Mouse (Mus musculus): ENCODE measurements at regions not wholly inside any gene's neighbourhood (a gene's known extent, or its start where the extent isn't known, plus 50 kb on each side); places are given as distances from the start of the nearest gene placed in this dataset.
A peak's percentile ranks its signal among the peaks of the same experiment; 100 is the strongest.

DNA sequence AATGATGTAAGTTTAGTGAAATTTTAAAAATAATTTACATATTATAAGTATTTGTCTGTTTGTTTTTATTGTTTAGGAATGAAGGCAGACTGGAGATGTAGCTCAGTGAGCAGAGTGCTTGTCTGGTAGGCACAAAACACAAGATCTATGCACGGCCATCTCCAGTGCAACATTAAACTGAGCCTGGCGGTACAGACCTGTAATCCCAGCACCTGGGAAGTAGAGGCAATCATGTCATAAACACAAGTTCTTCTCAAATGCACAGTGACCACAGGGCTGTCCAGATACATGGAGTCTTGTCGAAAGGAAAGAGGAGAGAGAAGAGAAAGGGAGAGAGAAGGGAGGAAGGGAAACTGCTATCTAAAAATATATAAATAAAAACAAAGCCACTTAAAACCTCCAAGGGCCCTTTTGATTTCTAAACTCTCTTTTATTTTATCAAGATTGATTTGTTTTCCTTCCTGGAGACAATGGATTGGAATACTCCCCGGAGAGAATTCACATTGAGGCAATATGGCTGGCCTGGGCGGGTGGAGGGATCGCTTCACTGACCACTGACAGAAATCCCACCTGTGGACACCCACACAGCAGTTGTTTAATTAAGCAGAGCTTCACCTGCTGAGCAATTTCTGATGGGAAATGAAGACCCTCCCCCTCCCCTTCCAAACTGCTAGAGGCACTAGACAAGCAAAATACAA lies 215.6 kb upstream of the Tll1 start:
- no peak for DNase-seq (ENCODE audit: low read depth, low spot score)

DNA sequence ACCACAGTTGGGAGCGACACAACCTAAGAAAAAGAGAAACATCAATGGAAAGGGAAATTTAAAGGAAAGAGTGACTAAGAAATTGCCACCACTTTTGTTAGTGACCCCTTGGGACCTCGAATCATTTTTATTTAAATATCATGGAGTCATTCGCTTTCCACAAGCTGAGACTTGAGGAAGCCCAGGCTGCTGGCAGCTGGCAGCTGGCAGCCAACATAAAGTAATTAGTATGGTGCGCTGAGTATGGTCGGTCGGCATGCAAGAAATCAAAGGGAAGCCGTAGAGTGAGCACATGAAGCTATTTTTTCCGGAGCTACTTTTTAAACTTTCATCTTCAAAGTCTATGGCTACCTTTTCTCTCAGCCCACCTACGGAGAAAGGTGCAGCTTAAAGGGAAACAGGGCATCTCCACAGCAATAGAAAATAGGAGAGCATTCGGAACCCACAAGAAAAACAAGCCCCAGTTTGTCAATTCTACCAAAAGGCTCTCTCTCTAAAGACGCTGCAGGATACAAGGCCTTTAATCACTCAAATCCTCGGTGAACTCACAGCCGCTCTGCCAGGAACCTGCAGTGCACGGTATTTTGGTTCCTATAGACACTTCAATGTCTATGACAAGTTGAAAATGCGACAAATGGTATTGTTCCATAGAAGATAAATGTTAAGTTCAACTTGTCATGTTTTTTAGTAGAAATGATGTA lies 206.6 kb upstream of the Tll1 start:
- DNase-seq (ENCODE audit: low read depth, low spot score) = no peak

- DNase-seq (ENCODE audit: low read depth, low spot score) = no peak
These were observed 200.9 kb upstream of the Tll1 start for GRCm38 (mm10) chr8:64406775-64407490.

- DNase-seq (ENCODE audit: low read depth, low spot score) = peak; percentile 86
These were observed 193.5 kb upstream of the Tll1 start for GRCm38 (mm10) chr8:64399554-64399953.

- DNase-seq (ENCODE audit: low read depth, low spot score) = no peak
These were observed 191.8 kb upstream of the Tll1 start for GRCm38 (mm10) chr8:64397876-64398275.

GRCm38 (mm10) chr8:64395816-64396215 lies 189.7 kb upstream of the Tll1 start:
- no peak for DNase-seq (ENCODE audit: low read depth, low spot score)

DNA sequence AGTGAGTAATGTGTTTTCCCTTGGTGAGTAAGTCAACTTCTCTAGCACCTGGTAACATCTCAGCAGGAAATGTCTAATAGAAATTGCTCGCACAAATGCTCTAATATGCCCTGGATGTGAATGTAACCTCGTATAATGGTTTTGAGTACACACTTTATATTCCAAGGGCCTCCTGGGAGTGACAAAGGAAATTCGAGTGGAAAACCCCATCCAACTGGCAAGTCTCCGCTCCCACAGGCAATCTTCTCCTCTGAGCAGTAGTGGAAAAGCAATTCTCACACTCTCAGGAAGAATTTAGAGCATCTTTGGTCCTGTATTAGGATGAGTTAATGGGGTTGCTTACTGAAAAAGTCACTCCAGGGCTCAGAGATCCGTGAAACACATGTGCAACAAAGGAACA lies 183.4 kb upstream of the Tll1 start:
- DNase-seq (ENCODE audit: low read depth, low spot score) = no peak

DNA sequence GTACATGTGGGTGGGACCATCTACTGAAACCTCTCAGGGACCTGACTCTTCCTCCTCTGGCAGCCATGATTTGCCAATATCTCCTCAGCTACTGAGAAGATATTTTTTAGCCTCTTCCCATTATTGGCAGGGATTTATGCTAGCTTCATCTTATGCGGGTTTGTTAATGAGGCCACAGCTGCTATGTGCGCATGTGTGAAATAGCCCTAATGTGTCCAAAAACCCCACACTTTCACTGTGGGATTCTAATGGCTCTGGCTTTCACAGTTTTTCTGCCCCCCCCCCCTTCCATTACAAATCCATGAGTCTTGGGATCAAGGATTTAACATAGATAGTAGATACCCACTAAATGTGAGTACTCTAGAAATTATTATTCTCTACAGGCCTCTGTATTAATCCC lies 182.2 kb upstream of the Tll1 start:
- DNase-seq (ENCODE audit: low read depth, low spot score) = no peak

GRCm38 (mm10) chr8:64379732-64380349 lies 173.8 kb upstream of the Tll1 start:
- DNase-seq (ENCODE audit: low read depth, low spot score) = no peak

GRCm38 (mm10) chr8:64377830-64378229 lies 171.8 kb upstream of the Tll1 start:
- no peak for DNase-seq (ENCODE audit: low read depth, low spot score)

DNA sequence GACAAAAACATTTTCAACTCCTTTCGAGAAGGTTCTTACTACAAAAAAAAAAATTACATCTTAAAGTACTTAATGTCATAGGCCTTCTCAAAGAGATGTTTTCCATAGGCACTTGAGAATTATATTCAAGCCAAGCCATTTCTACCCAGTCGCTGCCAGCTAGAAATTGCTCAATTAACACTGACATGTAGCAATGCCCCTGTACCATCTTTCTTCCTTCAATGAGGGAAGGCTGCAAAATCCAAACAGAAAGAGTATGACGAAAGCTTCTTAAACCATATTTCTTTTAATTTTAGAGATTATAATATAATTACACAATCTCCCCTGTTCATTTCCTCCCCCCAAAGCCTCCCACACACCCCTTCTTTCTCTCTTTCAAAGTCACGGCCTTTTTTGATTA lies 169.4 kb upstream of the Tll1 start:
- DNase-seq (ENCODE audit: low read depth, low spot score) = no peak

DNA sequence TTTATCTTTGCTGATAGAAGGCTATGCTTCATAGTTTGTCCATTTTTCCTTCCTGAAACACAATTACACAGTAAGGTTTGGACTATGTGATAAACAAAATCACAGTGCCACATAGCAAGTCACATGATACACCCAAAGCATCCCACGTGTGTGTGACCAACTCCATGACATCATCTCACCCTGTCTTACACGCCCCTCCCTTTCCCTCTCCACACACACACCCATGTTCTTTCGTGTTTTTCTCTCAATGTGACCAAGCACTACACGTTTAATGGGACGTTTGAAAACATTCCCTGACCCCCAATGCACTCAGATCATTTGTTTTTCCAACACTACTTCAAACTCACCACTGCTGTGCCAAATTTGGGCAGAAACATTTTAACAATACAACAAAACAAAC lies 168.9 kb upstream of the Tll1 start:
- DNase-seq (ENCODE audit: low read depth, low spot score) = no peak

- no peak for DNase-seq (ENCODE audit: low read depth, low spot score)
These were observed 163.9 kb upstream of the Tll1 start for GRCm38 (mm10) chr8:64369973-64370372.

DNA sequence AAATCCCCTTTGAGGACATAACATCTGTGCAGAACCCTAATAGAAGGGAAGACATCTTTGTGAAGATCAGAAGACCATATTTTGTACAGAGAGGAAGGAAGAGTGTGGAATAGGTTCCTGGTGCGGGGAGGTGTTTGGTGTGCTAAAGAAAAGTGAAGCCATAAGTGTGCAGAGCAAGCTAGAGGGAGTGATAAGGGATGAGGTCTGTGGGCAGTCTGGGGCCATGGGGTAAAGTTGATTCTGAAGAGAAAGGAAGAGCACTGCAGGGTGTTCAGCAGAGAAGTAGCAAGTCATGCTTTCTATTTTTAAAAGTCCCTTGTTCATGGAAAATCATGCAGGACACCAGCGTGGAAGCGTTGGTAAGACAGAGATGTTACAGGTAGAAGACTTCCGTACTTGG lies 161.8 kb upstream of the Tll1 start:
- no peak for DNase-seq (ENCODE audit: low read depth, low spot score)

DNA sequence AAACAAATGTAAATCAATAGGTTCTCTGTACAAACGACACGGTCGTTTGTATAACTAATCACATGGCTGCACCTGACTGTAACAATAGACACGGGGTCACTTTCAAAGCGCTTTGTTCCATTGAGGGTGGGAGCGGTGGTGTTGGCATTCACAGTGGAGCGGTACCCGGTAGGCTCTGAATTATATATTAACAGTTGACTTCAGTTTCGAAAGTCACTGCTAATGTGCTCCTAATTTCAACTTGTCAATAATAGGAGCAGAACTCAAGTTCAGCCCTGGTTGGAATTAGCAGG lies 160.8 kb upstream of the Tll1 start:
- DNase-seq (ENCODE audit: low read depth, low spot score) = peak; percentile 89

DNA sequence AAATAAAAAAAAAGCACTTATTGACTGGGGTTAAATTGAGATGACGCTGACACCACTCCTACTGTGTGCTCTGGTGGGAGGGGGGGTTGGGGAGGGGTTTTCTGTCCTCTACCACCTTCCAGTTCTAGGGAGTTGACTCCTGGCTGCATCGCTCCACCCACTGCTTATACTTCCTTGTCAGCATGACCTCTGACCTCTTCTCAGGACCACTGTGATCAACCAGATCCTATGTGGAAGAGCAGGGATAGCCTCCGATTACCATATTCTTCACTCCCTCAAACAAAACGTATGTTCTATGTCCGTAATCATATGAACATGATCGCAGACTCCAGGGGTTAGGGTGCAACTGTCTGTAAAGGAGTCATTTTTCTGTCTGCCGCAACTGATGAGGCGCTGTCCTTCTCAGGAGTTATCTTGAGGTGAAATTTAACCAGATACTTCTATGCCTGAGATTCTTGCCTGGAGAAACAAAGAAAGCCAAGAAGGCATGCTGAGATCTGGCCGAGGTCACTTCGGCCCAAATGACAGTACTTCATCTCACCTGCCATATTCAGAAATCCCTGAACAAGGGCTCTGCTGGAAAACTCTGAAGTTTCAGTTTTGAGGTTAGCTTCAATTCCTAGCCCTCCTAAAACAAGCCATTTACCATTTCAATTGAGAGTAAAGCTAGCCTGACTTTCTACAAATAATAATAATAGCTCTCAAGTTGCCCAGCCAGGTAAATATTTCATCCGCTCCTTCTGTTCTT lies 160.3 kb upstream of the Tll1 start:
- DNase-seq (ENCODE audit: low read depth, low spot score) = peak; percentile 93

GRCm38 (mm10) chr8:64357092-64357491 lies 151.0 kb upstream of the Tll1 start:
- no peak for DNase-seq (ENCODE audit: low read depth, low spot score)

DNA sequence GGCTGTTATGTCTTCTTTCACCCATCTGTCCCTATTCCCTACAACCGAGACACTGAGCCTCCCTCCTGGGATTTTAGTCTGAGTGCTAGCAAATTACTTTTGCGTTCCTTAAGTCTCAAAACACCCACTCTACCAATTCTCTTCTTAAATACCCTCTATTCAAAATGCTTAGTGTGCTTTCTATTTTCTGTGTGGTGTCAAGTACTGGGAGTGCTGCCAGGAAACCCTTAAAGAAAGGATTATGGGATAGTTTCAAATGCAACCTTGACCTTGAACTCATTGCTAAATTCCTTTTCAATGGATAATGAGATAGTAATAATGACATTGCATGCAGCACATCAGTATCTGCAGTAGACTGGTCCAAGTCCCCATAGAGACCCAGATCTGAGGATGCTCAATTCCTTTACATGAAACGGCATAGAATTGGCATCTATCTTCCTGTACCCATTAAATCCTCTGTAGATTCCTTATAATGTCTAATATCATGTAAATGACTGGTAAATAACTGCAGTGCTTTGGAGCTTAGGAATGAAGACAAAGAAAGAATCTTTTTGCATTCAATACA lies 142.1 kb upstream of the Tll1 start:
- peak; percentile 20 for DNase-seq (ENCODE audit: low read depth, low spot score)

GRCm38 (mm10) chr8:64347490-64347889 lies 141.4 kb upstream of the Tll1 start:
- no peak for DNase-seq (ENCODE audit: low read depth, low spot score)

GRCm38 (mm10) chr8:64346428-64346827 lies 140.4 kb upstream of the Tll1 start:
- DNase-seq (ENCODE audit: low read depth, low spot score) = no peak

- DNase-seq (ENCODE audit: low read depth, low spot score) = no peak
These were observed 138.9 kb upstream of the Tll1 start for GRCm38 (mm10) chr8:64344933-64345332.

DNA sequence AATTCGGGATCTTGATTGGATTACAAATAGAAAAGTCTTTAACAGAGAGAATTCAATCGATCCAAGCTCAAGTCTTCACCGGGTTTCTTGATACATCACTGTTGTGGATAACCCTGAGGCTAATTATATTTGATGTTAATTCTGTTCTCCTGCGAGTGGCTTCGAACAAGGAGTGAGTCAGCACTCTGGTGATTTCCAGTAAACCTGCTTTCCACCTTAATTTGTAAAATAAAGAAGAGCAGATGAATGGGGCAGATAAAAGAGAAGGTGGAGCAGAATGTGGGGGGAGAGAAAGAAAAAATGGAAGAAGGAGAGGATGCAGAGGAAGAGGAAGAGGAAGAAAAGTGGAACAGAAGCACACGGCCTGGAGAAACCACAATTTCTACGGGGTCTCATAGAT lies 137.5 kb upstream of the Tll1 start:
- peak; percentile 55 for DNase-seq (ENCODE audit: low read depth, low spot score)

Measured in R1 (cell line).